Mouse (Mus musculus): ENCODE measurements around the gene Bcan.

GRCm38 (mm10) chr3:87945781-87946540 lies 54.1 kb downstream of the Bcan start:
- no peak for TF ChIP-seq POLR2A (IDR thresholded peaks at IDR 0.05; ENCODE audit: insufficient read depth, low read length)
- TF ChIP-seq CTCF (IDR thresholded peaks at IDR 0.05; ENCODE audit: low read depth, low read length) = no peak
- TF ChIP-seq EP300 (IDR thresholded peaks at IDR 0.05; ENCODE audit: insufficient read depth, low read depth, low read length) = no peak
